Mouse (Mus musculus) C2C12 (cell line): ENCODE results near the gene Cpvl. TPM values are rescaled to one million over a fixed set of nuclear protein-coding genes. Genes with fewer than 3 reads are reported as not detected.

Experiments
- H3K27me3 ChIP-seq: one replicate; pipeline ENCODE4 v1.6.1; 2011; ENCODE audit not compliant: control insufficient read depth, insufficient read depth, insufficient read length
- H3K36me3 ChIP-seq: one replicate; pipeline ENCODE4 v1.6.1; 2011; ENCODE audit not compliant: control insufficient read depth, insufficient read depth
- H3K4me3 ChIP-seq: one replicate; pipeline ENCODE4 v1.5.1; 2011; ENCODE audit warnings: mild to moderate bottlenecking, control low read depth; ENCODE audit not compliant: poor library complexity, insufficient read depth, severe bottlenecking
- H3K79me2 ChIP-seq: one replicate; pipeline ENCODE4 v1.6.1; 2011; ENCODE audit not compliant: control insufficient read depth, insufficient read depth
- H3K79me3 ChIP-seq: one replicate; pipeline ENCODE4 v1.6.1; 2011; ENCODE audit warnings: low read depth, control low read depth
- H3ac ChIP-seq: one replicate; pipeline ENCODE3; 2011; ENCODE audit warnings: low read depth; ENCODE audit not compliant: control insufficient read depth, insufficient read length
- CEBPB ChIP-seq: IDR thresholded peaks from one replicate; pipeline ENCODE4 v1.6.1; 2011; ENCODE audit warnings: low read depth, mild to moderate bottlenecking, control low read depth, moderate library complexity
- CTCF ChIP-seq: IDR thresholded peaks from one replicate; pipeline ENCODE4 v1.5.1; 2011; ENCODE audit not compliant: control insufficient read depth, insufficient read depth, insufficient read length
- FOSL1 ChIP-seq: IDR thresholded peaks from one replicate; pipeline ENCODE4 v1.8.0; 2011; ENCODE audit warnings: mild to moderate bottlenecking, low read length; ENCODE audit not compliant: poor library complexity, insufficient read depth, severe bottlenecking
- MAX ChIP-seq: IDR thresholded peaks from one replicate; pipeline ENCODE4 v1.6.1; 2011; ENCODE audit warnings: mild to moderate bottlenecking, control low read depth
- MYOD1 ChIP-seq: IDR thresholded peaks from one replicate; pipeline ENCODE4 v1.6.1; 2011; ENCODE audit warnings: low read depth; ENCODE audit not compliant: control insufficient read depth, insufficient read length
- MYOG ChIP-seq: IDR thresholded peaks from one replicate; pipeline ENCODE4 v1.6.1; 2011; ENCODE audit not compliant: control insufficient read depth, insufficient read length; ENCODE audit errors: extremely low read depth
- USF1 ChIP-seq: IDR thresholded peaks from one replicate; pipeline ENCODE4 v1.6.1; 2011; ENCODE audit warnings: low read depth, mild to moderate bottlenecking, control low read depth, moderate library complexity
- polyA plus RNA-seq: library from polyadenylated mRNA; unstranded; fragments of >200 nt; fragmentation: generic; extraction: Trizol; gene quantifications from one replicate; pipeline ENCODE4 v1.2.1, GENCODE M21; 2012; ENCODE audit warnings: missing spikeins

Gene Cpvl
- polyA plus RNA-seq, 1 experiment, result not detected

DNA sequence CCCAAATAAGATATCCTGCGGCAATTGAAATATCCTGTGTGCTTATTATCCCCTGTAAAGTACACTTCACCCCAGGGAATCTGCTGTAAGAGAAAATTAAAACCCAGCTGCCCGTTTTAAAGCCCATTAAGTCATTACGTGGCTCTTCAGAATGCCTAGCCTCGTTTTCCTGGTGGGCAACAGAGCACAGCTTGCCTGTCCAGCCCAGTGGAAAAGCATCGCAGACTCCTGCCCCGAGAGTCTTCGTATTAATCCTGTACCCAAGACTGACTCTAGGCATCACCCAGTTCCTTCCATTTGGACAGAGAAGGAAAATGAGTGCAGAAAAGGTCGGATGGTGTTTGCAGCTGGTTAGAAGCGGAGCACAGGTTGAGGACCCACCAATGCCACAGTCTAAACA, 31.9 kb upstream of the Cpvl start:
- Histone ChIP-seq H3K36me3 (no peaks in the 10 kb centered on the region), H3K27me3 (no peaks in the 10 kb centered on the region), H3K79me3 (no peaks in the 10 kb centered on the region), H3K79me2 (no peaks in the 10 kb centered on the region), H3K4me3 (no peak overlapping the region), H3ac (no peak overlapping the region)
- TF ChIP-seq MYOG, result no peak
- no peak for TF ChIP-seq CEBPB
- no peak for TF ChIP-seq USF1
- no peak for TF ChIP-seq CTCF
- TF ChIP-seq MAX, result no peak
- TF ChIP-seq MYOD1, result no peak
- no peak for TF ChIP-seq FOSL1

DNA sequence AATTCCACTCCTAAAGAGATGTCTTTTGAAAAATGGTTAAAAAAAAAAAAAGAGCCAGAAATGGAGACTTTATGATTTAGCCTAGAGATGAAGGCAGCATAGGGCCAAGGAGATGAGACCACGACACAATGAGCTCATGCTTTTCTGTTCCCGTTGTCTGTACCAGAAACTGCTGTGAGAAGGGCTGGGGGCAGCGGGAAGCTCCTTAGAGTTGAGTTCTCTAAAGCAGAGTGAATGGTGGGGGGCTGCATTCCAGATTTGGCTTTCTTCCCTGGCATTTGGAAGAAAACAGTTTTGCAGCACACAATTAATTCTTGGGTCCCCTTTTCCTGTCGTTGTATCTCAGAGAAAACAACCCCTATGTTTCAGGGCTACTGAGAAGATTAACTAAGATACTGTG, 30.8 kb upstream of the Cpvl start:
- no peak overlapping the region for H3K4me3 ChIP-seq
- no peaks in the 10 kb centered on the region for H3K27me3 ChIP-seq
- H3K79me3 ChIP-seq, result no peaks in the 10 kb centered on the region
- no peak overlapping the region for H3ac ChIP-seq
- H3K36me3 ChIP-seq, result no peaks in the 10 kb centered on the region
- no peaks in the 10 kb centered on the region for H3K79me2 ChIP-seq
- TF ChIP-seq MYOD1 (no peak), FOSL1 (no peak), CEBPB (no peak), USF1 (no peak), MAX (no peak), MYOG (no peak), CTCF (no peak)

DNA sequence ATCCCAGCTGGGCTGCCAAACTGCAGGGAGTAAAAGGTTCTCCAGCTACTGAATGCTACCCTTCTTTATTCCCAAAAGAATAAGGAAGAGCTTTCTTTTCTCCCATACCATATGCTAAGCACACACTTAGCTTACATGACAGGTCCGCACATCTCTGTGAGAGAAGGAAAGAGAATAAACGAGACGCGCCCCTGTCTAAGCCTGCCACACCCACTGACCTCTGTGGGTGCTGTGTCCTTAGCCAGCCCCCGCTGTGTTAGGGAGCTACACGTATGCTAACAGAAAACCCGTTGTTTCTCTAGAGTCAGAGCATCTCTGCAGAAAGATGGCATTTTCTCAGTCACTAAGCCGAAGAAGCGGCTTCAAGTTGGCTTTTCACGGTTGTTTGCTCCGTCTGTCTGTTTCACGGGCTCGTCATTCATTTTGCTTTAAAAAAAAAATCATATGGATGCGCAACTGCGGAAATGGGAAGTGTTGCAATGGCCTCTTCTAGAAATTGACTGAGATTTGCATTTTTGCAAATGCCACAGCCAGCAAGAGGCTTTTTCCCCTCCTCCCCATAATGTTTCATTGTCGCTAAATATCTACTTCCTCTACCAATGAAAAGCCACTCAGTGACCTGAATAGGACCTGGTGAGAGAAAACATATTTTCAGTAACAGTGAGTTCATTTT, 30.1 kb upstream of the Cpvl start:
- no peak overlapping the region for H3ac ChIP-seq
- H3K36me3 ChIP-seq, result no peaks in the 10 kb centered on the region
- no peaks in the 10 kb centered on the region for H3K79me3 ChIP-seq
- H3K4me3 ChIP-seq, result no peak overlapping the region
- H3K79me2 ChIP-seq, result no peaks in the 10 kb centered on the region
- no peaks in the 10 kb centered on the region for H3K27me3 ChIP-seq
- TF ChIP-seq MYOG (no peak), FOSL1 (no peak), CTCF (no peak), USF1 (no peak), MAX (no peak), CEBPB (no peak), MYOD1 (no peak)

DNA sequence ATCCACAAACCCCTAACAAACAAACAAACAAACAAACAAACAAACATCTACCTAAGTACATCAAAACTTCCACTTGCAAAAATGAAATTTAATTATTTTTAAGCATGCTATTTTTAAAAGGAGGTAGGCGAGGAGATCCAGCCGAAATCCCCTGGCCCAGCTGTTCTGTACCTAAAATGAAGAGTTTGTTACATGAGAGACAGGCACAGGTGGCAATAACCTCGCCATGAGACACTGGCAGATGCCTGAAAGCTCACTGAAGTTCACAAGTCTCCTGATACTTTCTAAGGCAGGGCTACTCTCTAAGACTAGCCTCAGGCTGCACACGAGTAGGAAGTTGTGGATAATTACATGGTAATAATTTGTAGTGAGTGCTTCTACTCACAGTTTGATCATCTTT, 26.8 kb upstream of the Cpvl start:
- no peak for TF ChIP-seq CTCF
- TF ChIP-seq MAX, result no peak
- TF ChIP-seq MYOD1, result no peak
- no peak for TF ChIP-seq FOSL1
- no peak for TF ChIP-seq CEBPB
- TF ChIP-seq USF1, result no peak
- TF ChIP-seq MYOG, result no peak
- H3K36me3 ChIP-seq, result no peaks in the 10 kb centered on the region
- H3K79me3 ChIP-seq, result no peaks in the 10 kb centered on the region
- H3K79me2 ChIP-seq, result no peaks in the 10 kb centered on the region
- no peaks in the 10 kb centered on the region for H3K27me3 ChIP-seq
- no peak overlapping the region for H3K4me3 ChIP-seq
- H3ac ChIP-seq, result no peak overlapping the region

DNA sequence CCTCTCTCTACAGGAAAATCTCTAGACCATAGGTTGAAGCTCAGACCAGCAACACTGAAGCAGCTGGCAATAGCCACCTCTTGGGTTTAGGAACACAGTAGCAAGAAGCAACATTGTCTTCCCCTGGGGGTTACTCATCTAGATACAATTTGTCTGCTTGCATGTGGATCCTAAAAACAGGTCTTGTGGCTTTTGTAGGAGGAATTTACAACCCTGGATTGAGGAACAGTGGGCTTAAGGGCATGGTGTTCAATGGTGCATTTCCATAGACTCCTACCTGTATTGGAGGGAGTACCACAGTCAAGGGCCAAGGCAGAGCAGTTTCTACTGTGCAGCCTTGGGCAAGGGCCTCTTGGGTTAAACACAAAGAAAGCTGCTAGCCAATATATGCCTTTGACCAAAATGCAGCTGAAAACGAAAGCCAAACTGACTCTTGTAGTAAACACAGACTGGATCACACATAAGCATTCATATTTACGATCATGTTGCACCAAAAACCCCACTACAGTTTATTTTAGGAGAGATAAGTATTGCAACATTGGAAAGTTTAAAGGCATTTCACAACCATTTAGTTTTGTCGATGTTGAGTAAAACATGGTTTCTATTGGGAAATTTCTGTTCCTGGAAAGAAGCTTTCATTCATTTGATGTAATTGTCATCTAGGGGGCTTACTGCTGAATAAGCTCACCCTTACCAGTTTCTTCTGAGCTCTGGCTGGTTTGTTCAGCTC, 17.9 kb upstream of the Cpvl start:
- no peaks in the 10 kb centered on the region for H3K79me2 ChIP-seq
- peaks cover 3% of the 10 kb centered on the region for H3K27me3 ChIP-seq
- H3K36me3 ChIP-seq, result no peaks in the 10 kb centered on the region
- no peaks in the 10 kb centered on the region for H3K79me3 ChIP-seq
- H3ac ChIP-seq, result no peak overlapping the region
- no peak for TF ChIP-seq FOSL1
- no peak for TF ChIP-seq USF1
- TF ChIP-seq CEBPB, result no peak
- no peak for TF ChIP-seq MAX
- TF ChIP-seq MYOG, result no peak
- TF ChIP-seq CTCF, result no peak
- no peak for TF ChIP-seq MYOD1
- no peak overlapping the region for H3K4me3 ChIP-seq

DNA sequence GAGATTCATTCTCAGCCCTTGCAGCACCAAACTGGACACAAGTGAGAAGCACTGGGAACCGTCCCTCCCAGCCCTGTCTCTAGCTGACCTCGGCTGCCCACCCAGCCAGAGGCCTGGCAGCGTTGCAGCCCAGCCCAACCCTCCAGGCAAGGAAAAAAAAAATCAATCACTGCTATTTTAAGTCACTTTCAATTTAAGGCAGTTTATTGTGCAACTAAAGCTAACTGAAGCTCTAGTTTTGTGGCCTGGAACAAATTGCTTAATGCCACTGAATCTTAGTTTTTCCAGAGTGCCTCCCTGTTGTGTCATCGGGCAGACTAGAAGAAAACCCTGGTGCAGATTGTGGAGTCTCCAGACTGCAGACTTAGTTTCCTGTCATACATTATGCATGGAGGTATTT, 17.0 kb upstream of the Cpvl start:
- H3K36me3 ChIP-seq, result no peaks in the 10 kb centered on the region
- TF ChIP-seq MAX (no peak), MYOD1 (no peak), CEBPB (peak; percentile 9), USF1 (no peak), FOSL1 (no peak)

More for the DNA sequence above, 17.0 kb upstream of the Cpvl start:
- no peaks in the 10 kb centered on the region for H3K79me2 ChIP-seq
- H3K79me3 ChIP-seq, result no peaks in the 10 kb centered on the region
- no peak overlapping the region for H3K4me3 ChIP-seq
- peaks cover 3% of the 10 kb centered on the region for H3K27me3 ChIP-seq
- H3ac ChIP-seq, result no peak overlapping the region
